Mouse (Mus musculus) stomach, embryonic 15.5 days (tissue): ENCODE data around the gene Fam173a. TPM values are rescaled to one million over a fixed set of nuclear protein-coding genes. Genes with fewer than 3 reads are reported as not detected.

Experiments
- ATAC-seq: fragments of 200-750 bp; cut with Nextera tagmentation; 2 replicates; pipeline ENCODE4 v1.8.0; 2017; ENCODE audit warnings: low read depth, moderate number of reproducible peaks, moderate TSS enrichment; ENCODE audit not compliant: insufficient read depth, low FRiP score
- H3K27ac ChIP-seq: fragments of 300-500 bp; sonication (generic); 2 replicates; pipeline ENCODE4 v1.5.1; 2015; ENCODE audit warnings: mild to moderate bottlenecking, inconsistent platforms
- H3K27me3 ChIP-seq: fragments of 300-500 bp; sonication (generic); replicated peaks from 2 replicates; pipeline ENCODE4 v1.6.1; 2015; ENCODE audit warnings: inconsistent platforms
- H3K36me3 ChIP-seq: fragments of 300-500 bp; sonication (generic); 2 replicates; pipeline ENCODE4 v1.6.1; 2015; ENCODE audit warnings: inconsistent platforms
- H3K4me1 ChIP-seq: fragments of 300-500 bp; sonication (generic); 2 replicates; pipeline ENCODE4 v1.6.1; 2015; ENCODE audit warnings: inconsistent platforms
- H3K4me2 ChIP-seq: fragments of 300-500 bp; sonication (generic); 2 replicates; pipeline ENCODE4 v1.6.1; 2015; ENCODE audit warnings: mild to moderate bottlenecking, inconsistent platforms
- H3K4me3 ChIP-seq: fragments of 300-500 bp; sonication (generic); replicated peaks from 2 replicates; pipeline ENCODE4 v1.5.1; 2015; ENCODE audit warnings: inconsistent platforms
- H3K9ac ChIP-seq: fragments of 300-500 bp; sonication (generic); 2 replicates; pipeline ENCODE4 v1.6.1; 2015; ENCODE audit warnings: inconsistent platforms
- H3K9me3 ChIP-seq: fragments of 300-500 bp; sonication (generic); 2 replicates; pipeline ENCODE4 v1.6.1; 2016; ENCODE audit warnings: inconsistent platforms
- WGBS: fragments of 180-500 bp; shearing (Covaris S2); methylation state at CpG from one replicate; pipeline ENCODE4 v1.1.7; 2015; 5-methylcytosine and 5-hydroxymethylcytosine counted together
- polyA plus RNA-seq: library from polyadenylated mRNA; unstranded; fragments of >200 nt; fragmentation: Nextera tagmentation; extraction: Ambion mirVana; gene quantifications from 2 replicates; pipeline ENCODE4 v1.2.1, GENCODE M21; 2015

Gene Fam173a
- 99.3 and 110 TPM in 2 replicates for polyA plus RNA-seq

GRCm38 (mm10) chr17:25792615-25793014, at the start of gene Fam173a:
Gene Fam173a, minus strand, starts transcription at chr17:25792901.
- under 1% methylated on average over 14 of the region's 14 CpGs for WGBS
- H3K4me2 ChIP-seq, result peak within 1 kb of the TSS; percentile 79
- ATAC-seq, result peak; percentile 59
- no peaks in the 10 kb centered on the region for H3K36me3 ChIP-seq
- H3K9ac ChIP-seq, result peak within 1 kb of the TSS; percentile 33
- peak within 1 kb of the TSS; percentile 95 for H3K27ac ChIP-seq
- peaks cover 36% of the 10 kb centered on the region for H3K4me1 ChIP-seq
- H3K9me3 ChIP-seq, result no peaks in the 10 kb centered on the region
- H3K4me3 ChIP-seq, result peak within 1 kb of the TSS; percentile 74
- H3K27me3 ChIP-seq, result no peaks in the 10 kb centered on the region

- peaks cover 33% of the 10 kb centered on the region for H3K4me1 ChIP-seq
- H3K4me3 ChIP-seq, result no peak within 1 kb of the TSS
- WGBS, result 93% methylated on average over 22 of the region's 22 CpGs
- no peak within 1 kb of the TSS for H3K9ac ChIP-seq
- no peak within 1 kb of the TSS for H3K4me2 ChIP-seq
- no peaks in the 10 kb centered on the region for H3K9me3 ChIP-seq
- no peak within 1 kb of the TSS for H3K27ac ChIP-seq
- ATAC-seq, result no peak
- no peaks in the 10 kb centered on the region for H3K27me3 ChIP-seq
- peaks cover 41% of the 10 kb centered on the region for H3K36me3 ChIP-seq
Measured at GRCm38 (mm10) chr17:25841117-25841880, 48.6 kb upstream of the Fam173a start, which contains the start of gene Gm20683. Gene Gm20683, minus strand, starts transcription at chr17:25841763.

- Histone ChIP-seq H3K4me1 (peaks cover 41% of the 10 kb centered on the region), H3K4me2 (no peak overlapping the region), H3K36me3 (peaks cover 39% of the 10 kb centered on the region), H3K27ac (no peak overlapping the region), H3K9ac (no peak overlapping the region), H3K4me3 (no peak overlapping the region), H3K9me3 (no peaks in the 10 kb centered on the region), H3K27me3 (no peaks in the 10 kb centered on the region)
- no peak for ATAC-seq
- 94% methylated on average over 6 of the region's 6 CpGs for WGBS
Measured at GRCm38 (mm10) chr17:25840519-25840918, 47.8 kb upstream of the Fam173a start.

GRCm38 (mm10) chr17:25839455-25840235, 46.9 kb upstream of the Fam173a start:
- H3K4me3 ChIP-seq, result no peak overlapping the region
- no peaks in the 10 kb centered on the region for H3K9me3 ChIP-seq
- no peaks in the 10 kb centered on the region for H3K27me3 ChIP-seq
- no peak overlapping the region for H3K4me2 ChIP-seq
- H3K4me1 ChIP-seq, result peaks cover 45% of the 10 kb centered on the region
- H3K36me3 ChIP-seq, result peaks cover 37% of the 10 kb centered on the region
- 82% methylated on average over 14 of the region's 14 CpGs for WGBS
- H3K9ac ChIP-seq, result no peak overlapping the region
- ATAC-seq, result no peak
- no peak overlapping the region for H3K27ac ChIP-seq

- no peak for ATAC-seq
- 0 out of 2 replicates have a peak overlapping the region, but pooled peaks have one; percentile 31 for H3K27ac ChIP-seq
- H3K4me3 ChIP-seq, result no peak overlapping the region
- 84% methylated on average over 4 of the region's 4 CpGs for WGBS
- H3K4me2 ChIP-seq, result no peak overlapping the region
- H3K9ac ChIP-seq, result no peak overlapping the region
- H3K27me3 ChIP-seq, result no peaks in the 10 kb centered on the region
- peaks cover 37% of the 10 kb centered on the region for H3K36me3 ChIP-seq
- H3K4me1 ChIP-seq, result peaks cover 50% of the 10 kb centered on the region
- no peaks in the 10 kb centered on the region for H3K9me3 ChIP-seq
Measured at GRCm38 (mm10) chr17:25838904-25839303, 46.2 kb upstream of the Fam173a start.

GRCm38 (mm10) chr17:25837533-25837932, 44.8 kb upstream of the Fam173a start:
- peaks cover 44% of the 10 kb centered on the region for H3K4me1 ChIP-seq
- H3K9ac ChIP-seq, result no peak overlapping the region
- no peaks in the 10 kb centered on the region for H3K27me3 ChIP-seq
- peak overlapping the region; percentile 48 for H3K27ac ChIP-seq
- no peak for ATAC-seq
- H3K4me2 ChIP-seq, result peak overlapping the region; percentile 81
- WGBS, result 52% methylated on average over 3 of the region's 3 CpGs
- peaks cover 37% of the 10 kb centered on the region for H3K36me3 ChIP-seq
- peak overlapping the region; percentile 39; the same call in 1 of the 2 replicates for H3K4me3 ChIP-seq
- no peaks in the 10 kb centered on the region for H3K9me3 ChIP-seq

- Histone ChIP-seq H3K4me1 (peaks cover 45% of the 10 kb centered on the region), H3K27ac (peak within 1 kb of the TSS; percentile 48)
- ATAC-seq, result 0 out of 2 replicates have a peak, but pooled peaks have one; percentile 1
Measured at GRCm38 (mm10) chr17:25837076-25837410, 44.3 kb upstream of the Fam173a start, which contains the start of gene Rhbdl1. Gene Rhbdl1, minus strand, starts transcription at chr17:25837295.

GRCm38 (mm10) chr17:25836397-25837075, 43.8 kb upstream of the Fam173a start:
- peak overlapping the region; percentile 81 for H3K4me2 ChIP-seq
- peak overlapping the region; percentile 54 for H3K9ac ChIP-seq
- H3K36me3 ChIP-seq, result peaks cover 28% of the 10 kb centered on the region
- no peaks in the 10 kb centered on the region for H3K27me3 ChIP-seq
- H3K4me1 ChIP-seq, result peaks cover 50% of the 10 kb centered on the region
- WGBS, result 27% methylated on average over 23 of the region's 23 CpGs
- H3K27ac ChIP-seq, result peak overlapping the region; percentile 48
- no peaks in the 10 kb centered on the region for H3K9me3 ChIP-seq
- peak overlapping the region; percentile 39 for H3K4me3 ChIP-seq
- no peak for ATAC-seq

More at GRCm38 (mm10) chr17:25837076-25837410, 44.3 kb upstream of the Fam173a start, which contains the start of gene Rhbdl1:
- H3K4me2 ChIP-seq, result peak within 1 kb of the TSS; percentile 81
- 2% methylated on average over 26 of the region's 29 CpGs for WGBS
- H3K9me3 ChIP-seq, result no peaks in the 10 kb centered on the region
- peak within 1 kb of the TSS; percentile 54 for H3K9ac ChIP-seq
- peak within 1 kb of the TSS; percentile 39 for H3K4me3 ChIP-seq
- peaks cover 32% of the 10 kb centered on the region for H3K36me3 ChIP-seq
- no peaks in the 10 kb centered on the region for H3K27me3 ChIP-seq

GRCm38 (mm10) chr17:25835816-25836215, 43.1 kb upstream of the Fam173a start:
- no peaks in the 10 kb centered on the region for H3K9me3 ChIP-seq
- H3K4me1 ChIP-seq, result peaks cover 56% of the 10 kb centered on the region
- H3K4me2 ChIP-seq, result peak overlapping the region; percentile 81
- WGBS, result 90% methylated on average over 16 of the region's 16 CpGs
- H3K27me3 ChIP-seq, result no peaks in the 10 kb centered on the region
- no peak for ATAC-seq
- no peak overlapping the region for H3K4me3 ChIP-seq
- no peak overlapping the region; the same call in none of the 2 replicates for H3K27ac ChIP-seq
- no peak overlapping the region for H3K9ac ChIP-seq
- peaks cover 28% of the 10 kb centered on the region for H3K36me3 ChIP-seq

GRCm38 (mm10) chr17:25835301-25835700, 42.6 kb upstream of the Fam173a start:
- Histone ChIP-seq H3K4me3 (no peak overlapping the region), H3K9me3 (no peaks in the 10 kb centered on the region), H3K27ac (peak overlapping the region; percentile 23), H3K4me1 (peaks cover 62% of the 10 kb centered on the region), H3K9ac (no peak overlapping the region), H3K4me2 (peak overlapping the region; percentile 81), H3K36me3 (peaks cover 27% of the 10 kb centered on the region), H3K27me3 (no peaks in the 10 kb centered on the region)
- 91% methylated on average over 7 of the region's 7 CpGs for WGBS
- ATAC-seq, result no peak

- 82% methylated on average over 12 of the region's 12 CpGs for WGBS
- Histone ChIP-seq H3K9ac (peak overlapping the region; percentile 70; the same call in 1 of the 2 replicates), H3K4me1 (peaks cover 67% of the 10 kb centered on the region), H3K36me3 (peaks cover 23% of the 10 kb centered on the region), H3K27me3 (no peaks in the 10 kb centered on the region), H3K4me2 (peak overlapping the region; percentile 81), H3K4me3 (peak overlapping the region; percentile 89), H3K9me3 (no peaks in the 10 kb centered on the region), H3K27ac (no peak overlapping the region)
- ATAC-seq, result no peak
Measured at GRCm38 (mm10) chr17:25834595-25835222, 42.0 kb upstream of the Fam173a start.
